Mouse (Mus musculus) heart, embryonic 10.5 days (tissue): ENCODE measurements at regions not wholly inside any gene's neighbourhood (a gene's known extent, or its start where the extent isn't known, plus 50 kb on each side); places are given as distances from the start of the nearest gene placed in this dataset.
A peak's percentile ranks its signal among the peaks of the same experiment; 100 is the strongest.

Experiments
- DNase-seq: peaks from one replicate; pipeline ENCODE4 v3.0.0-alpha.2; 2017; ENCODE audit warnings: low spot score
- H3K27ac ChIP-seq: fragments of 300-500 bp; sonication (generic); 2 replicates; pipeline ENCODE4 v1.5.1; 2016; ENCODE audit warnings: mild to moderate bottlenecking
- H3K27me3 ChIP-seq: fragments of 300-500 bp; sonication (generic); 2 replicates; pipeline ENCODE4 v1.6.1; 2016; ENCODE audit warnings: mild to moderate bottlenecking; ENCODE audit not compliant: poor library complexity, insufficient read depth, severe bottlenecking
- H3K36me3 ChIP-seq: fragments of 300-500 bp; sonication (generic); 2 replicates; pipeline ENCODE4 v1.6.1; 2016; ENCODE audit warnings: mild to moderate bottlenecking, moderate library complexity
- H3K4me1 ChIP-seq: fragments of 300-500 bp; sonication (generic); 2 replicates; pipeline ENCODE4 v1.6.1; 2016; ENCODE audit warnings: mild to moderate bottlenecking
- H3K4me3 ChIP-seq: fragments of 300-500 bp; sonication (generic); 2 replicates; pipeline ENCODE4 v1.5.1; 2016; ENCODE audit warnings: mild to moderate bottlenecking, moderate library complexity
- H3K9me3 ChIP-seq: fragments of 300-500 bp; sonication (generic); 2 replicates; pipeline ENCODE4 v1.6.1; 2016; ENCODE audit warnings: mild to moderate bottlenecking, moderate library complexity
- WGBS: fragments of 180-500 bp; shearing (Covaris S2); methylation state at CpG from one replicate; pipeline ENCODE4 v1.1.7; 2016; 5-methylcytosine and 5-hydroxymethylcytosine counted together

- Histone ChIP-seq H3K9me3 (no peaks in the 10 kb centered on the region), H3K27ac (no peak overlapping the region), H3K27me3 (no peaks in the 10 kb centered on the region), H3K36me3 (no peaks in the 10 kb centered on the region), H3K4me1 (no peaks in the 10 kb centered on the region), H3K4me3 (no peak overlapping the region)
- no peak for DNase-seq
- 62% methylated on average over 3 of the region's 3 CpGs for WGBS
Observed at GRCm38 (mm10) chr4:142367774-142368173, 128.6 kb upstream of the Kazn start.

- H3K4me1 ChIP-seq: no peaks in the 10 kb centered on the region
- H3K9me3 ChIP-seq: no peaks in the 10 kb centered on the region
- H3K27ac ChIP-seq: no peak overlapping the region
- 0 out of 2 replicates have a peak, but pooled peaks cover 7% of the 10 kb centered on the region for H3K27me3 ChIP-seq
- H3K36me3 ChIP-seq: no peaks in the 10 kb centered on the region
- no peak for DNase-seq
- 52% methylated on average over 5 of the region's 5 CpGs for WGBS
- H3K4me3 ChIP-seq: no peak overlapping the region
Observed at GRCm38 (mm10) chr4:142362071-142362470, 122.9 kb upstream of the Kazn start.

GRCm38 (mm10) chr4:142358866-142359265 is 119.7 kb upstream of the Kazn start:
- 64% methylated on average over 13 of the region's 13 CpGs for WGBS
- no peak overlapping the region for H3K27ac ChIP-seq
- 0 out of 2 replicates have a peak, but pooled peaks cover 7% of the 10 kb centered on the region for H3K27me3 ChIP-seq
- H3K36me3 ChIP-seq: no peaks in the 10 kb centered on the region
- H3K4me3 ChIP-seq: no peak overlapping the region
- no peak for DNase-seq
- H3K9me3 ChIP-seq: no peaks in the 10 kb centered on the region
- H3K4me1 ChIP-seq: no peaks in the 10 kb centered on the region

GRCm38 (mm10) chr4:142355387-142355786 is 116.2 kb upstream of the Kazn start:
- Histone ChIP-seq H3K9me3 (no peaks in the 10 kb centered on the region), H3K4me1 (no peaks in the 10 kb centered on the region), H3K27ac (no peak overlapping the region), H3K27me3 (no peaks in the 10 kb centered on the region), H3K36me3 (no peaks in the 10 kb centered on the region), H3K4me3 (no peak overlapping the region)
- 88% methylated on average over 8 of the region's 8 CpGs for WGBS
- no peak for DNase-seq

- no peak overlapping the region for H3K4me3 ChIP-seq
- no peaks in the 10 kb centered on the region for H3K4me1 ChIP-seq
- no peak for DNase-seq
- H3K9me3 ChIP-seq: no peaks in the 10 kb centered on the region
- H3K36me3 ChIP-seq: no peaks in the 10 kb centered on the region
- H3K27me3 ChIP-seq: no peaks in the 10 kb centered on the region
- 75% methylated on average over 7 of the region's 7 CpGs for WGBS
- no peak overlapping the region for H3K27ac ChIP-seq
Observed at GRCm38 (mm10) chr4:142353526-142353925, 114.3 kb upstream of the Kazn start.

- no peak for DNase-seq
- Histone ChIP-seq H3K4me3 (no peak overlapping the region), H3K27me3 (no peaks in the 10 kb centered on the region), H3K27ac (no peak overlapping the region), H3K9me3 (no peaks in the 10 kb centered on the region), H3K4me1 (peaks cover 7% of the 10 kb centered on the region; the same call in 1 of the 2 replicates), H3K36me3 (no peaks in the 10 kb centered on the region)
- WGBS: 85% methylated on average over 3 of the region's 3 CpGs
Observed at GRCm38 (mm10) chr4:142351831-142352230, 112.6 kb upstream of the Kazn start.

GRCm38 (mm10) chr4:142350986-142351385 is 111.8 kb upstream of the Kazn start:
- Histone ChIP-seq H3K4me3 (no peak overlapping the region), H3K27ac (no peak overlapping the region), H3K9me3 (no peaks in the 10 kb centered on the region), H3K4me1 (peaks cover 11% of the 10 kb centered on the region), H3K27me3 (no peaks in the 10 kb centered on the region), H3K36me3 (no peaks in the 10 kb centered on the region)
- 88% methylated on average over 8 of the region's 8 CpGs for WGBS
- DNase-seq: no peak

GRCm38 (mm10) chr4:142348910-142349309 is 109.7 kb upstream of the Kazn start:
- Histone ChIP-seq H3K9me3 (no peaks in the 10 kb centered on the region), H3K36me3 (no peaks in the 10 kb centered on the region), H3K27ac (no peak overlapping the region), H3K4me1 (peaks cover 19% of the 10 kb centered on the region), H3K27me3 (no peaks in the 10 kb centered on the region), H3K4me3 (no peak overlapping the region)
- no peak for DNase-seq
- WGBS: 39% methylated on average over 6 of the region's 6 CpGs

- Histone ChIP-seq H3K27ac (peak overlapping the region; percentile 29; the same call in 1 of the 2 replicates), H3K36me3 (no peaks in the 10 kb centered on the region), H3K9me3 (no peaks in the 10 kb centered on the region), H3K4me1 (peaks cover 30% of the 10 kb centered on the region), H3K27me3 (no peaks in the 10 kb centered on the region), H3K4me3 (no peak overlapping the region)
- 66% methylated on average over 19 of the region's 19 CpGs for WGBS
- DNase-seq: no peak
Observed at GRCm38 (mm10) chr4:142342482-142343206, 103.4 kb upstream of the Kazn start.

GRCm38 (mm10) chr4:142341305-142341704 is 102.1 kb upstream of the Kazn start:
- 60% methylated on average over 4 of the region's 4 CpGs for WGBS
- Histone ChIP-seq H3K27me3 (no peaks in the 10 kb centered on the region), H3K36me3 (no peaks in the 10 kb centered on the region), H3K4me3 (no peak overlapping the region), H3K4me1 (peaks cover 37% of the 10 kb centered on the region), H3K9me3 (no peaks in the 10 kb centered on the region), H3K27ac (no peak overlapping the region)
- no peak for DNase-seq

GRCm38 (mm10) chr4:142340057-142340456 is 100.9 kb upstream of the Kazn start:
- Histone ChIP-seq H3K9me3 (no peaks in the 10 kb centered on the region; the same call in 1 of the 2 replicates), H3K36me3 (no peaks in the 10 kb centered on the region), H3K4me1 (peaks cover 37% of the 10 kb centered on the region), H3K27ac (no peak overlapping the region), H3K4me3 (no peak overlapping the region), H3K27me3 (no peaks in the 10 kb centered on the region)
- WGBS: 14% methylated on average over 3 of the region's 3 CpGs
- DNase-seq: no peak

GRCm38 (mm10) chr4:142337701-142338100 is 98.5 kb upstream of the Kazn start:
- Histone ChIP-seq H3K36me3 (no peaks in the 10 kb centered on the region), H3K27me3 (no peaks in the 10 kb centered on the region), H3K27ac (no peak overlapping the region), H3K9me3 (no peaks in the 10 kb centered on the region; the same call in 1 of the 2 replicates), H3K4me1 (peaks cover 25% of the 10 kb centered on the region), H3K4me3 (no peak overlapping the region)
- no peak for DNase-seq
- 89% methylated on average over 8 of the region's 8 CpGs for WGBS

GRCm38 (mm10) chr4:142336943-142337342 is 97.7 kb upstream of the Kazn start:
- H3K27ac ChIP-seq: no peak overlapping the region
- no peaks in the 10 kb centered on the region; the same call in 1 of the 2 replicates for H3K9me3 ChIP-seq
- peaks cover 22% of the 10 kb centered on the region for H3K4me1 ChIP-seq
- no peaks in the 10 kb centered on the region for H3K36me3 ChIP-seq
- no peaks in the 10 kb centered on the region for H3K27me3 ChIP-seq
- H3K4me3 ChIP-seq: no peak overlapping the region
- WGBS: 59% methylated on average over 2 of the region's 2 CpGs
- DNase-seq: no peak

GRCm38 (mm10) chr4:142334084-142334483 is 94.9 kb upstream of the Kazn start:
- Histone ChIP-seq H3K36me3 (no peaks in the 10 kb centered on the region), H3K27me3 (no peaks in the 10 kb centered on the region), H3K27ac (no peak overlapping the region), H3K4me1 (peaks cover 12% of the 10 kb centered on the region; the same call in 1 of the 2 replicates), H3K4me3 (no peak overlapping the region), H3K9me3 (peaks cover 2% of the 10 kb centered on the region)
- no peak for DNase-seq
- WGBS: 74% methylated on average over 7 of the region's 7 CpGs
